Mouse (Mus musculus): Measurements from ENCODE around the gene Spaca3. TPM values are rescaled to one million over a fixed set of nuclear protein-coding genes. Genes with fewer than 3 reads are reported as not detected.

Gene Spaca3
- total and polyA plus RNA-seq, 3 experiments: not detected

DNA sequence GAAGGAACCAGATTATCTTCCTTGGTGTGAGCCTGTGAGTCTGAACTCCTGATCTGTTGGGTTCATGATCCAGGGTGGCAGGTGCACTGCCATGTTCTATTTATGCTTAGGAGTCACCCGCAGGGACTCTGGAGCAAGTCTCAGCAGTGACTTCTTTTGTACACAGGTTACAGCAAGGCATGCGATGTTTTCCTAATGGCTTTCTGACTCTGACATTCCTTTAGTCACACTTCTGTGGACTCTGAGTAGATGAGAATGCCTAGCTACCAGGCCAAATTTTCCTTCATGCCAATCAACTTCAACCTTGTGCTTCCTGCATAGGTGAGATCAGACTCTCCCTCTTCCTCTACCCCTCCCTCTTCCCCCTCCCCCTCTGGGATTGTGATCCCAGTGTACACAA lies 22.8 kb upstream of the Spaca3 start:
- Histone ChIP-seq H3K27me3 (replicated peaks) (peaks cover 31% of the 10 kb centered on the region), H3K4me3 (replicated peaks in 1 of 3; ENCODE audit: low read depth in 2 of 3, low read length in 2 of 3, poor library complexity in 1 of 3) (no peak overlapping the region), H3K79me2 (replicated peaks; ENCODE audit: control insufficient read depth, extremely low read depth, insufficient read depth, poor library complexity, severe bottlenecking) (no peaks in the 10 kb centered on the region), H3K9ac (ENCODE audit: insufficient read depth, low read depth) (no peak overlapping the region), H3K4me2 (ENCODE audit: insufficient read depth, low read depth, poor library complexity, severe bottlenecking) (no peak overlapping the region), H3K9me3 (replicated peaks; ENCODE audit: low read length) (no peaks in the 10 kb centered on the region), H3K36me3 (replicated peaks in 1 of 2; ENCODE audit: control insufficient read depth in 1 of 2, insufficient read depth in 1 of 2, low read length in 1 of 2) (no peaks in the 10 kb centered on the region), H3K27ac (ENCODE audit: insufficient read depth, low read depth) (no peak overlapping the region), H3K4me1 (ENCODE audit: control insufficient read depth in 1 of 2, insufficient read depth in 2 of 2) (no peaks in the 10 kb centered on the region)
- dilution Hi-C loops (cut with MboI; ENCODE audit: extremely low pct_ligation_motif_present, extremely low pct_unique_long_range_greater_than_20kb, low sequenced_read_pairs): no loop called here
- in situ Hi-C loops (cut with MboI; ENCODE audit: low pct_ligation_motif_present, low pct_unique_long_range_greater_than_20kb, low sequenced_read_pairs): no loop called here
- no peak for DNase-seq (ENCODE audit: extremely low read depth)
- TF ChIP-seq KAT2A (IDR thresholded peaks at IDR 0.05; ENCODE audit: insufficient replicate concordance, low read length) (no peak), RAD21 (IDR thresholded peaks at IDR 0.05; ENCODE audit: low read depth, low read length) (no peak), TCF12 (IDR thresholded peaks at IDR 0.05; ENCODE audit: low read depth, low read length) (no peak), SMC3 (IDR thresholded peaks at IDR 0.05; ENCODE audit: low read depth, low read length) (no peak), POLR2A (IDR thresholded peaks at IDR 0.05; ENCODE audit: low read depth, low read length) (no peak), NELFE (IDR thresholded peaks at IDR 0.05; ENCODE audit: low read depth, low read length) (no peak), MEF2A (IDR thresholded peaks at IDR 0.05; ENCODE audit: borderline replicate concordance, low read depth, low read length) (no peak), BHLHE40 (IDR thresholded peaks at IDR 0.05; ENCODE audit: low read depth, low read length) (no peak), PAX5 (IDR thresholded peaks at IDR 0.05; ENCODE audit: low read length) (no peak), CTCF (conservative IDR thresholded peaks at IDR 0.05 in 1 of 2, IDR thresholded peaks at IDR 0.05 in 1 of 2; ENCODE audit: low read depth in 2 of 2, low read length in 2 of 2) (no peak), JUND (conservative IDR thresholded peaks at IDR 0.05; ENCODE audit: low read depth, low read length) (no peak), SIN3A (IDR thresholded peaks at IDR 0.05; ENCODE audit: low read length) (no peak)

DNA sequence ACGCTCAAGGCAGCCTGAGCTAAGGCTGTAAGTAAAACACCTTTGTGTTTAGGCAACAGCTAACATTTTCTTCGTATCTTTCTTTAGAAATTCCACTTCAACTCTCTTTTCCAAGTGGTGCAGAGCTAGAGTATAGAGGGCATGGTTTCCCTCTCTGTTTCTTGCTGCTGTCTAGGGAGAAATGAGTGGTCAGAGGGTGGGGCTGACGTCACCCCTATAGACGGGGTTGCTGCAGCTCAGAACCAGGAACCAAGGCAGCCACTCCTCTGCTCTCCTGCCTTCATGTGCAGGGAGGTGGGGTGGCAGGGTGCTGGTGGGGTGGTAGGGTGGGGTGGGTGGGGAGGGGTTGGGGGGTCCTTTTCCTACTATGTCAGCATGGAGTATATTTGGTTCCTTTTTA lies 22.3 kb upstream of the Spaca3 start:
- no peak overlapping the region for H3K4me2 ChIP-seq (ENCODE audit: insufficient read depth, low read depth, poor library complexity, severe bottlenecking)
- H3K27ac ChIP-seq (ENCODE audit: insufficient read depth, low read depth): no peak overlapping the region
- dilution Hi-C loops (cut with MboI; ENCODE audit: extremely low pct_ligation_motif_present, extremely low pct_unique_long_range_greater_than_20kb, low sequenced_read_pairs) (no loop called here), in situ Hi-C loops (cut with MboI; ENCODE audit: low pct_ligation_motif_present, low pct_unique_long_range_greater_than_20kb, low sequenced_read_pairs) (no loop called here)
- H3K27me3 ChIP-seq (replicated peaks): peaks cover 36% of the 10 kb centered on the region
- no peak for TF ChIP-seq ETS1 (conservative IDR thresholded peaks at IDR 0.05; ENCODE audit: low read depth, low read length)
- no peak for TF ChIP-seq ZKSCAN1 (IDR thresholded peaks at IDR 0.05; ENCODE audit: borderline replicate concordance, low read depth, low read length)
- no peak for TF ChIP-seq MEF2A (IDR thresholded peaks at IDR 0.05; ENCODE audit: borderline replicate concordance, low read depth, low read length)
- no peak for TF ChIP-seq KAT2A (IDR thresholded peaks at IDR 0.05; ENCODE audit: insufficient replicate concordance, low read length)
- no peak for TF ChIP-seq MAZ (IDR thresholded peaks at IDR 0.05; ENCODE audit: low read depth, low read length)
- no peak for TF ChIP-seq EP300 (IDR thresholded peaks at IDR 0.05; ENCODE audit: low read length)
- TF ChIP-seq POLR2A (IDR thresholded peaks at IDR 0.05; ENCODE audit: low read depth, low read length): no peak
- TF ChIP-seq SMC3 (IDR thresholded peaks at IDR 0.05; ENCODE audit: low read depth, low read length): no peak
- TF ChIP-seq JUN (IDR thresholded peaks at IDR 0.05; ENCODE audit: insufficient read depth, low read depth, low read length): no peak
- TF ChIP-seq USF2 (conservative IDR thresholded peaks at IDR 0.05; ENCODE audit: low read depth, low read length): no peak
- no peak for TF ChIP-seq CTCF (conservative IDR thresholded peaks at IDR 0.05 in 1 of 2, IDR thresholded peaks at IDR 0.05 in 1 of 2; ENCODE audit: low read depth in 2 of 2, low read length in 2 of 2)
- no peak for TF ChIP-seq RCOR1 (conservative IDR thresholded peaks at IDR 0.05; ENCODE audit: low read depth, low read length)
- no peak for TF ChIP-seq MAX (IDR thresholded peaks at IDR 0.05; ENCODE audit: low read length)
- TF ChIP-seq ELF1 (IDR thresholded peaks at IDR 0.05; ENCODE audit: low read depth, low read length): no peak
- no peak for TF ChIP-seq POLR2AphosphoS2 (IDR thresholded peaks at IDR 0.05; ENCODE audit: low read depth, low read length)
- no peak for TF ChIP-seq IRF4 (IDR thresholded peaks at IDR 0.05; ENCODE audit: low read depth, low read length)
- TF ChIP-seq GABPA (IDR thresholded peaks at IDR 0.05; ENCODE audit: insufficient replicate concordance, low read depth, low read length): no peak
- no peak for TF ChIP-seq TCF12 (IDR thresholded peaks at IDR 0.05; ENCODE audit: low read depth, low read length)
- no peak for TF ChIP-seq ZC3H11A (IDR thresholded peaks at IDR 0.05; ENCODE audit: low read depth, low read length)
- H3K9me3 ChIP-seq (replicated peaks; ENCODE audit: low read length): no peaks in the 10 kb centered on the region
- no peaks in the 10 kb centered on the region for H3K36me3 ChIP-seq (replicated peaks in 1 of 2; ENCODE audit: control insufficient read depth in 1 of 2, insufficient read depth in 1 of 2, low read length in 1 of 2)
- DNase-seq (ENCODE audit: extremely low read depth): no peak
- H3K9ac ChIP-seq (ENCODE audit: insufficient read depth, low read depth): no peak overlapping the region
- no peaks in the 10 kb centered on the region for H3K79me2 ChIP-seq (replicated peaks; ENCODE audit: control insufficient read depth, extremely low read depth, insufficient read depth, poor library complexity, severe bottlenecking)
- no peak overlapping the region for H3K4me3 ChIP-seq (replicated peaks in 1 of 3; ENCODE audit: low read depth in 2 of 3, low read length in 2 of 3, poor library complexity in 1 of 3)
- no peaks in the 10 kb centered on the region for H3K4me1 ChIP-seq (ENCODE audit: control insufficient read depth in 1 of 2, insufficient read depth in 2 of 2)

All from CH12.LX (cell line).